8 mouse cellular contexts compared by ENCODE assay signal in the genomic region with DNA sequence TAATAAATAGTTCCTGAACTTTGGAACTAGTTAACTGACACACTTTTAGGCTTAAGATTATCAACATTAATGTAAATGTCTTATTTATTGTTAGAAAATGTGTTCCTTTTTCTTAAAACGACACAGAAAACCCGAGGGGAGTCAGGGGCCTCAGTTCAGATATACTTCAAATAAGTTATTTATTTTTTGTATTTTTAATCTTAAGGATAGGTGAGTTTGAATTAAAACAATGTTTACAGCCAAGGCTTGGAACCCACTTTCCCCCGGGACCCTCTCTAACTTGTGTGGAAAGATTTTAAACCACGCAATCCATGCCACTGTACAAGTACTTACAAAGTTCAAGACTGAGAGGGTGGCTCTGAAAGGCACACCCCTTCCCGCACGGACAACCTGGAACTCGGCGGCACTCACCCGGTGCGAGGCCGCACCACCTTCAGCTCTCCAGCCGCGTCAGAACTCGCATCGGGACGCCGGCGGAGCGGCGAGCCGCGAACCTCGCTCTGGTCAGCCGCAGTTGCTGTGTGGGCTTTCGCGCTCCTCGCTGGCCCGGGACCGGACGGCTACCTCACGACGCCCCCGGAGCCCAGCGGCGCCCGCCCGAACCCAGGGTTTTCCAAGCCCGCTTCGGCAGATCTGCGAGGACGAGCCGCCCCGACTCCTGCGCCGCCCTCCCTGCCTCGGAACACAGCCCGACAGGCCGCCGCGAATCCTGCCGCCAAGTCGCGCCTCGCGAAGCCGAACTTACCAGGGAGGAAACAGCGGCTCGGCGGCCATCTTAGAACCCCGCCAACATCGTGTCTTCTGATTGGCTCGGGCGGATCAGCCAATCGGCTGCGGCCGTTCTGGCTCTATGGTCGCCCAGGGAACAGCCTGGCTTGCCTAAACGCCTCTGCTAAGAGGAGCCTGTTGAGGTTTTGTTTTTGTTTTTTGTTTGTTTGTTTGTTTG. TPM values are rescaled to one million over a fixed set of nuclear protein-coding genes. Genes with fewer than 3 reads are reported as not detected.
DNase-seq lines count a peak whose midpoint lies in the region; ATAC-seq lines count a peak whose summit lies in the region.

TSS of gene Fam204a (minus strand) at position 803 of the 946 bp plus-strand sequence.

- H3K27ac ChIP-seq in hindbrain, embryonic 16.5 days (ENCODE audit: low read depth, low read length): peak within 1 kb of the TSS; percentile 97
- 0 out of 2 replicates have a peak within 1 kb of the TSS, but pooled peaks have one; percentile 4 for H3K27ac ChIP-seq in macrophage

- peak; percentile 100 for ATAC-seq in hindbrain, embryonic 16.5 days

- under 1% methylated on average over 68 of the region's 68 CpGs for WGBS in hindbrain, embryonic 16.5 days
- under 1% methylated on average over 66 of the region's 68 CpGs for WGBS in macrophage (ENCODE audit: missing documents)

- peak within 1 kb of the TSS; percentile 61 for H3K4me2 ChIP-seq in hindbrain, embryonic 16.5 days (ENCODE audit: low read length)

- peak within 1 kb of the TSS; percentile 83 for H3K4me3 ChIP-seq in hindbrain, embryonic 16.5 days (ENCODE audit: low read length)
- peak within 1 kb of the TSS; percentile 56 for H3K4me3 ChIP-seq in macrophage (ENCODE audit: inconsistent target)

- no peaks in the 10 kb centered on the region for H3K9me3 ChIP-seq in hindbrain, embryonic 16.5 days (ENCODE audit: control insufficient read depth, low read length)

- H3K36me3 ChIP-seq in hindbrain, embryonic 16.5 days (ENCODE audit: control insufficient read depth, insufficient read depth, low read length): no peaks in the 10 kb centered on the region
- no peaks in the 10 kb centered on the region for H3K36me3 ChIP-seq in macrophage (ENCODE audit: inconsistent target)

- no peaks in the 10 kb centered on the region for H3K27me3 ChIP-seq in hindbrain, embryonic 16.5 days (replicated peaks; ENCODE audit: control insufficient read depth, insufficient read depth, low read length)

- H3K9ac ChIP-seq in hindbrain, embryonic 16.5 days (ENCODE audit: low read depth, low read length): peak within 1 kb of the TSS; percentile 96

- peaks cover 8% of the 10 kb centered on the region for H3K4me1 ChIP-seq in hindbrain, embryonic 16.5 days (ENCODE audit: control insufficient read depth, insufficient read depth, low read depth, low read length)

- H3K79me2 ChIP-seq in macrophage (ENCODE audit: inconsistent target): peaks cover 49% of the 10 kb centered on the region

- DNase-seq in R1 (ENCODE audit: low read depth, low spot score): peak; percentile 93
- DNase-seq in cerebellum, postnatal 25 days: peak; percentile 97 to 98
- peak; percentile 96 to 98 for DNase-seq in frontal cortex, postnatal 36 days (ENCODE audit: low spot score in 2 of 2)
- DNase-seq in left cerebral cortex, adult 18-20 months (ENCODE audit: low spot score in 2 of 2): peak; percentile 95 to 96
- peak; percentile 95 for DNase-seq in right cerebral cortex, adult 18-20 months
- DNase-seq in urinary bladder, postnatal 10 days (ENCODE audit: low spot score): peak; percentile 89

RNA-seq across cellular contexts. Expression of gene Fam204a, which starts in this region (rescaled TPM):
- 50.3 and 55.0 TPM in 2 replicates for polyA plus RNA-seq in hindbrain, embryonic 16.5 days (2015; fragmentation: Nextera tagmentation; extraction: Ambion mirVana)
- 10 to 100 TPM; 24.3 to 31.3 TPM for total RNA-seq in left cerebral cortex, adult 18-20 months (2021)
- total RNA-seq in macrophage (2018; cell fraction: chromatin; rRNA removed): 10 to 100 TPM; 24.4 to 68.1 (median 45.0) TPM
- 10 to 100 TPM; 16.7 to 25.3 (median 20.3) TPM for total RNA-seq in macrophage (2018; cell fraction: cytosol; rRNA removed)
- 10 to 100 TPM; 18.0 to 61.3 (median 33.3) TPM for total RNA-seq in macrophage (2018; cell fraction: nucleus; rRNA removed)
- polyA plus RNA-seq in macrophage (2018): 16.8 to 22.1 TPM (median 21.2 TPM) in 3 replicates

Comparison
In these comparisons a context has a peak if more than half of its experiments do, and no peak if none do; other contexts are left out.
1. Peak in every context shown above with its lines: DNase-seq, ATAC-seq, H3K4me3 ChIP-seq and H3K27ac ChIP-seq.